Mouse (Mus musculus) megakaryocyte, adult 5-6 weeks (primary cell): ENCODE results near the gene Slc7a6. TPM values are rescaled to one million over a fixed set of nuclear protein-coding genes. Genes with fewer than 3 reads are reported as not detected.

Experiments
- total RNA-seq, 2 experiments: library from RNA; stranded (forward) in 1 of 2; stranded (reverse) in 1 of 2; fragments of 153-499, 151-499 nt in 1 of 2; fragments of 221-1000, 200-1000 nt in 1 of 2; gene quantifications; 2 replicates each; pipeline versions ENCODE4 v1.2.3 to v1.2.4; 2015 to 2017

Slc7a6 gene
- total RNA-seq, 2 experiments from 2014 or later, result 9.4 to 9.7 TPM

Other genes with a start within 250 kb of the Slc7a6 start
- 1.3 and 2.0 TPM in 2 replicates for gene Ctrl, start 235.0 kb upstream of the Slc7a6 start, total RNA-seq (2015)
- gene Ctrl, start 235.0 kb upstream of the Slc7a6 start, total RNA-seq (2017), result 0.55 and 1.1 TPM in 2 replicates
- gene Psmb10, start 230.4 kb upstream of the Slc7a6 start, total RNA-seq (2015), result 164 and 185 TPM in 2 replicates
- 56.1 and 63.6 TPM in 2 replicates for gene Psmb10, start 230.4 kb upstream of the Slc7a6 start, total RNA-seq (2017)
- gene Lcat, start 225.5 kb upstream of the Slc7a6 start, total RNA-seq (2015), result 0.23 TPM in 1 of 2 replicates, not detected in the other
- gene Lcat, start 225.5 kb upstream of the Slc7a6 start, total RNA-seq (2017), result 0.45 TPM in 1 of 2 replicates, not detected in the other
- 2.9 and 5.9 TPM in 2 replicates for gene Slc12a4, start 202.8 kb upstream of the Slc7a6 start, total RNA-seq (2015)
- gene Slc12a4, start 202.8 kb upstream of the Slc7a6 start, total RNA-seq (2017), result 2.1 and 9.4 TPM in 2 replicates
- gene Dpep3, start 189.4 kb upstream of the Slc7a6 start, total RNA-seq (2015), result not detected in 2 replicates
- gene Dpep3, start 189.4 kb upstream of the Slc7a6 start, total RNA-seq (2017), result not detected in 2 replicates
- gene Dus2, start 177.5 kb upstream of the Slc7a6 start, total RNA-seq (2015), result 3.8 and 4.3 TPM in 2 replicates
- gene Dus2, start 177.5 kb upstream of the Slc7a6 start, total RNA-seq (2017), result 6.0 and 6.9 TPM in 2 replicates
- gene Dpep2nb, start 162.9 kb upstream of the Slc7a6 start, total RNA-seq (2015), result 0.20 TPM in 1 of 2 replicates, not detected in the other
- gene Dpep2nb, start 162.9 kb upstream of the Slc7a6 start, total RNA-seq (2017), result not detected in 2 replicates
- gene Ddx28, start 157.0 kb upstream of the Slc7a6 start, total RNA-seq (2015), result 8.8 and 9.6 TPM in 2 replicates
- gene Ddx28, start 157.0 kb upstream of the Slc7a6 start, total RNA-seq (2017), result 13.7 and 13.9 TPM in 2 replicates
- gene Nfatc3, start 110.0 kb upstream of the Slc7a6 start, total RNA-seq (2015), result 104 and 108 TPM in 2 replicates
- 26.5 and 38.4 TPM in 2 replicates for gene Nfatc3, start 110.0 kb upstream of the Slc7a6 start, total RNA-seq (2017)
- gene Esrp2, start 31.9 kb upstream of the Slc7a6 start, total RNA-seq (2015), result not detected in 2 replicates
- gene Esrp2, start 31.9 kb upstream of the Slc7a6 start, total RNA-seq (2017), result not detected in 2 replicates
- 13.8 and 15.8 TPM in 2 replicates for gene Pla2g15, start 18.5 kb upstream of the Slc7a6 start, total RNA-seq (2015)
- 12.9 and 15.8 TPM in 2 replicates for gene Pla2g15, start 18.5 kb upstream of the Slc7a6 start, total RNA-seq (2017)
- 34.1 and 36.0 TPM in 2 replicates for gene Slc7a6os, start 42.1 kb downstream of the Slc7a6 start, total RNA-seq (2015)
- 24.8 and 34.4 TPM in 2 replicates for gene Slc7a6os, start 42.1 kb downstream of the Slc7a6 start, total RNA-seq (2017)
- 2.7 and 3.7 TPM in 2 replicates for gene Prmt7, start 42.1 kb downstream of the Slc7a6 start, total RNA-seq (2015)
- 10.3 and 11.6 TPM in 2 replicates for gene Prmt7, start 42.1 kb downstream of the Slc7a6 start, total RNA-seq (2017)
- gene Smpd3, start 169.1 kb downstream of the Slc7a6 start, total RNA-seq (2015), result 0.09 and 0.16 TPM in 2 replicates
- gene Smpd3, start 169.1 kb downstream of the Slc7a6 start, total RNA-seq (2017), result 0.07 and 0.24 TPM in 2 replicates
- 7.7 and 7.8 TPM in 2 replicates for gene Zfp90, start 246.5 kb downstream of the Slc7a6 start, total RNA-seq (2015)
- gene Zfp90, start 246.5 kb downstream of the Slc7a6 start, total RNA-seq (2017), result 8.4 and 12.0 TPM in 2 replicates